Mouse (Mus musculus) erythroblast, embryonic 14.5 days (primary cell): ENCODE measurements at regions not wholly inside any gene's neighbourhood (a gene's known extent, or its start where the extent isn't known, plus 50 kb on each side); places are given as distances from the start of the nearest gene placed in this dataset.

ENCODE experiments used
- H3K27me3 ChIP-seq: 2 replicates; pipeline ENCODE4 v1.6.1; 2012; ENCODE audit warnings: inconsistent platforms; ENCODE audit not compliant: control insufficient read depth
- H3K36me3 ChIP-seq: 2 replicates; pipeline ENCODE4 v1.6.1; 2012; ENCODE audit warnings: mild to moderate bottlenecking, inconsistent platforms; ENCODE audit not compliant: control insufficient read depth
- H3K4me1 ChIP-seq: 2 replicates; pipeline ENCODE4 v1.6.1; 2012; ENCODE audit warnings: inconsistent platforms; ENCODE audit not compliant: control insufficient read depth
- H3K4me3 ChIP-seq: replicated peaks from 2 replicates; pipeline ENCODE3; 2012; ENCODE audit warnings: moderate library complexity, mild to moderate bottlenecking, inconsistent platforms
- H3K9me3 ChIP-seq: 2 replicates; pipeline ENCODE4 v1.6.1; 2012; ENCODE audit warnings: low read length, inconsistent platforms, mixed read lengths; ENCODE audit not compliant: control insufficient read depth
- GATA1 ChIP-seq: IDR thresholded peaks from 2 replicates; pipeline ENCODE4 v1.6.1; 2012; ENCODE audit warnings: low read length, inconsistent platforms, mixed read lengths
- TAL1 ChIP-seq: IDR thresholded peaks from 3 replicates; pipeline ENCODE4 v1.6.1; 2012; ENCODE audit warnings: low read length, inconsistent platforms, mixed read lengths

GRCm38 (mm10) chr17:9756675-9757074 lies 87.2 kb upstream of the Pabpc6 start:
- Histone ChIP-seq H3K4me3 (no peak overlapping the region), H3K9me3 (no peaks in the 10 kb centered on the region)
- TF ChIP-seq GATA1 (no peak), TAL1 (no peak)

DNA sequence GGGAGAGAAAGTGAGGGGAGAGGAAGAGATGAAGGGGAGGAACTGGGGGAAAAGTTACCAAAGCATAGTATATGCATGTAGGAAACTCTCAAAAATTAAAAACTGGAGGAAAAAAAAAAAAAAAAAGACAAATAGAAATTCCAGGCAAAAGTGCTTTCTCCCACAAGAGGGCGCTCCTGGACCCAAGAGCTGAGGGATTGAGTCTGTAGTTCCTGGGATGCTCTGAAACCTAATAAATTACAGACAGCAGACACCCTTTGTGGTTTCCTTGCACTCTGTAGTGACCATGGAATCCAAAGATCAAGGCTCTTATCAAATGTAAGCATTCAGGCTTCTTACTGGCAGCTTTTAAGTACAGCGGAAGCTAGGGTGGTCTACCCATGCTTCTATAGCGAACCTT lies 86.7 kb upstream of the Pabpc6 start:
- no peaks in the 10 kb centered on the region for H3K9me3 ChIP-seq
- no peaks in the 10 kb centered on the region for H3K4me1 ChIP-seq
- no peak for TF ChIP-seq GATA1
- TF ChIP-seq TAL1: no peak
- no peaks in the 10 kb centered on the region for H3K36me3 ChIP-seq
- no peaks in the 10 kb centered on the region for H3K27me3 ChIP-seq
- H3K4me3 ChIP-seq: no peak overlapping the region

More at GRCm38 (mm10) chr17:9756675-9757074, 87.2 kb upstream of the Pabpc6 start:
- Histone ChIP-seq H3K4me1 (no peaks in the 10 kb centered on the region), H3K27me3 (no peaks in the 10 kb centered on the region), H3K36me3 (no peaks in the 10 kb centered on the region)

DNA sequence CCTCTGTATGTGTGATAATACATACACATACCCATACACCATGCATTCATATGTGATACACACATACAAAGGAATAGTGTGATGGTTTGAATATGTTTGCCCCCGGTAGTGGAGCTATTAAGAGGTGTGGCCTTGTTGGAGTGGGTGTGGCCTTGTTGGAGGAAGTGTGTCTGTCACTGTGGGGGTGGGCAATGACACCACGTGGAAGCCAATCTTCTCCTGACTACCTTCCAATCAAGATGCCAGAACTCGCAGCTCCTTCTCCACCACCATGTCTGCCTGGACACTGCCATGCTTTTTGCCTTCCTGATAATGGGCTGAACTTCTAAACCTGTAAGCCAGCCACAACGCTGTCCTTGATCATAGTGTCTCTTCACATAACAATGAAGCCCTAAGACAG lies 86.1 kb upstream of the Pabpc6 start:
- Histone ChIP-seq H3K4me3 (no peak overlapping the region), H3K36me3 (no peaks in the 10 kb centered on the region), H3K9me3 (no peaks in the 10 kb centered on the region), H3K4me1 (no peaks in the 10 kb centered on the region), H3K27me3 (no peaks in the 10 kb centered on the region)
- no peak for TF ChIP-seq TAL1
- TF ChIP-seq GATA1: no peak

- H3K4me1 ChIP-seq: no peaks in the 10 kb centered on the region
- H3K9me3 ChIP-seq: no peaks in the 10 kb centered on the region
- no peaks in the 10 kb centered on the region for H3K27me3 ChIP-seq
- no peaks in the 10 kb centered on the region for H3K36me3 ChIP-seq
- no peak overlapping the region for H3K4me3 ChIP-seq
- TF ChIP-seq GATA1: no peak
- no peak for TF ChIP-seq TAL1
Measured at GRCm38 (mm10) chr17:9754884-9755405, 85.4 kb upstream of the Pabpc6 start.

- Histone ChIP-seq H3K27me3 (no peaks in the 10 kb centered on the region), H3K4me3 (no peak overlapping the region), H3K9me3 (no peaks in the 10 kb centered on the region), H3K4me1 (no peaks in the 10 kb centered on the region), H3K36me3 (no peaks in the 10 kb centered on the region)
- no peak for TF ChIP-seq TAL1
- TF ChIP-seq GATA1: no peak
Measured at GRCm38 (mm10) chr17:9752848-9753247, 83.3 kb upstream of the Pabpc6 start.

DNA sequence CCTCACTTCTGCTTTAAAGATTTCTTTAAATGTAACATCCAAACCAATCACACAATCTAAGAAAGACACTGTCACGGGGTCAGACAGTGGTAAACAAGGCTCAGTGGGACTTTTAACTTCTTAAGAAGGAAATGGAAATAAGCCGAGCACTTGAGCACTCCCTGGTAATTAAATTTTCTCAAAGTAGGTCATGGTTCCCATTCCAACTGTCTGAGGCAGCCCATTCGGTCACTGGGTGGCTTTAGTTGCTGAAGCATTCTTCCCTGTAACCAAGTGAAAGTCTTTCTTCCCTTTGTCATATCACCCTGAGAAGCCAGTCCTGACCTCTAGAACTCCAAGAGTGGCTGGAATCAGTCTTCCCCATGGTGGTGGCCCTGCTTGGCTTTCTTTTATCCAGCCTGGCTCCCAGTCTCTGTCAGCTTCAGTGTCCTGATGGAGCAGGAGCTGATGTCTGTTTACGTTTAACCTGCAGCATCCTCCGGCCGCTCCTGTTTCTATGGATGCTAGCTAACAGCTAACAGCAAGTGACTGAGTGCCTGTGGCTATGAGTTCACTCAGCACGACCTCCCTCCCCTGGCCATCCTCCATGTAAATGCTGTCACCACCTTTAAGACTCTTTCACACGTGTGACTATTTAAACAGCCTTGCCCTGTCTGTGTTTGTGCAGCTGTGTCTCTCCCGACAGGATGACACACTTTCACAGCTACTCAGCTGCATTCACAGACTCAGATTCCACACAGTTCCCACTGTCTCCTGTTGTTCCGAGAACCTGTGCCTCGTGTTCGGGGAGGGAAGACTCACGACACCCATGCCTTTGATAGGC lies 82.0 kb upstream of the Pabpc6 start:
- Histone ChIP-seq H3K4me1 (no peaks in the 10 kb centered on the region), H3K36me3 (no peaks in the 10 kb centered on the region), H3K9me3 (no peaks in the 10 kb centered on the region), H3K4me3 (no peak overlapping the region), H3K27me3 (no peaks in the 10 kb centered on the region)
- TF ChIP-seq TAL1 (no peak), GATA1 (no peak)

DNA sequence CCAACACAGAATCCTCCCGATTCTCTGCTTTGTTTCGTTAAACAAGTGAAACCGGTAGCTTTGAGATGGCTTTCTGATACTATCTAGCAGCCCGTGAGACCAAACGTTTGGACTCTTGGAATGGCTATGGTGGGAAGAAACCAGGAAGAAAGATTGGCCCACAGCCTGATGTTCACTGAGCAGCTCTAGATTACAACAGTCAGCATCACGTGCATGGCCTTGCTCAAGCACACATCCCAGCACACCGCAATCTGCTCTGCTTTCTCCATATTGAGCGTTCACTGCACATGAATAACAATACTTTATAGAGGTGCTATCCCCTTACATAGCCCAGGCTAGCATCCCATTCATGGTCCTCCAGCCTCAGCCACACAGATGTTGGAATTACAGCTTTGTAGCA lies 80.5 kb upstream of the Pabpc6 start:
- no peak overlapping the region for H3K4me3 ChIP-seq
- H3K4me1 ChIP-seq: no peaks in the 10 kb centered on the region
- TF ChIP-seq GATA1 (no peak), TAL1 (no peak)

DNA sequence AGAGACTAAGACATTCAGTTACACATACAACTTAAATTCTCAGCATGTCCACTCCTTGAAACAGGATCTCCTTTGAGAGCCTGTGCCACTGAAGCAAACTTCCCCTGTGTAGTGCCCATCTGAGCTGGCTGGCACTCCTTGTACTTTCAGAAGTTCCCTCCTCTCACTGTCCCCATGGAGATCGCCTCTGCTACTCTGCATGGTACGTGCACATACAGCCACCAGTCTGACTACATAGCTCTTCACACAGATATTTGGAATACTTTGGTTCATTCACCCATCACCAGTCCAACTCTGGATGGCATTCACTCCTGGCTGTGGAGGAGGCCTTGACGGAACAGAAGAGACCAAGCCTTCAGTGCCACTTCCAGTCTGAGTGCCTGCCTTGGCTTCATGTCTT lies 79.8 kb upstream of the Pabpc6 start:
- Histone ChIP-seq H3K4me1 (no peaks in the 10 kb centered on the region), H3K9me3 (no peaks in the 10 kb centered on the region), H3K36me3 (no peaks in the 10 kb centered on the region), H3K4me3 (no peak overlapping the region), H3K27me3 (no peaks in the 10 kb centered on the region)
- TF ChIP-seq TAL1: no peak
- TF ChIP-seq GATA1: no peak

More for the DNA sequence above, 80.5 kb upstream of the Pabpc6 start:
- no peaks in the 10 kb centered on the region for H3K27me3 ChIP-seq
- no peaks in the 10 kb centered on the region for H3K9me3 ChIP-seq
- H3K36me3 ChIP-seq: no peaks in the 10 kb centered on the region

DNA sequence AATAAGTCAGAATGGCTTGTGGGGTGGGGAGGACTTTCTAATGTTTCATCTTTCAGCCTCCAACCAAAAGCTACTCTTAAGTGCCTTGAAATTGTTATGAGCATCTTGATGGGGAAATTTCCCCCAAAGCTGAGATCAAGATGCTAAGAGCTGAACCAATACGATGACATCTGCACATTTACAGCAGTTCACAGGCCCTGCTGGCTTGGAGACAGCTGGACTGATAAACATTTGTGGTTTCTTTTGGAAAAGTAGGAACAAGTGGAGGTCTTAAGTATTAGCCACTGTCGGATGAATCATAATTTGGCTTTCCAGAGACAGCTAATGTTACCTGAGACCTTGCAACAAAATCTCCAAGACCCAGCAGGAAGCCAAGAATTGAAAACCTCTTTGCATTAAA lies 78.4 kb upstream of the Pabpc6 start:
- H3K36me3 ChIP-seq: no peaks in the 10 kb centered on the region
- TF ChIP-seq GATA1: no peak
- TF ChIP-seq TAL1: no peak
- H3K4me3 ChIP-seq: no peak overlapping the region
- H3K9me3 ChIP-seq: no peaks in the 10 kb centered on the region
- H3K4me1 ChIP-seq: no peaks in the 10 kb centered on the region
- H3K27me3 ChIP-seq: no peaks in the 10 kb centered on the region

DNA sequence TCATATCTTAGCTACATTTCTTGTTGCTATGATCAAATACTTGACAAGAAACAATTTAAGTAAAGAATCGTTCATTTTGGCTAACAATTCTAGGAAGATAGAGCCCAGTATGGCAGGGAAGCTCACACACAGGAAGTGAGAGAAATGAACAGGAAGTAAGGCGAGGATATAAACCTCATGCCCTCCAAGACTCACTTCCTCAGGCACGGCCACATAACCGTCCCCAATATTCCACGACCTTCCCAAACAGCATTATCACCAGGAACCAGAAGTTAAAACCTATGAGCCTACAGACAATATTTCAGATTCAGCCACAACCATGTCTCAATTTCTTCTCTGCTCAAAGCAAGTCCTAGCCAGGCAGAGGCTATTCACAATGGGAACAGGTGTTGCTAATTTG lies 73.8 kb upstream of the Pabpc6 start:
- TF ChIP-seq TAL1 (no peak), GATA1 (no peak)
- Histone ChIP-seq H3K4me1 (no peaks in the 10 kb centered on the region), H3K27me3 (no peaks in the 10 kb centered on the region), H3K4me3 (no peak overlapping the region), H3K36me3 (no peaks in the 10 kb centered on the region), H3K9me3 (no peaks in the 10 kb centered on the region)
